Mouse (Mus musculus): ENCODE measurements around the gene Ddah1. TPM values are rescaled to one million over a fixed set of nuclear protein-coding genes. Genes with fewer than 3 reads are reported as not detected.

Ddah1 gene
- polyA plus RNA-seq, 1 experiment from 2014 or later, result 25.4 TPM

DNA sequence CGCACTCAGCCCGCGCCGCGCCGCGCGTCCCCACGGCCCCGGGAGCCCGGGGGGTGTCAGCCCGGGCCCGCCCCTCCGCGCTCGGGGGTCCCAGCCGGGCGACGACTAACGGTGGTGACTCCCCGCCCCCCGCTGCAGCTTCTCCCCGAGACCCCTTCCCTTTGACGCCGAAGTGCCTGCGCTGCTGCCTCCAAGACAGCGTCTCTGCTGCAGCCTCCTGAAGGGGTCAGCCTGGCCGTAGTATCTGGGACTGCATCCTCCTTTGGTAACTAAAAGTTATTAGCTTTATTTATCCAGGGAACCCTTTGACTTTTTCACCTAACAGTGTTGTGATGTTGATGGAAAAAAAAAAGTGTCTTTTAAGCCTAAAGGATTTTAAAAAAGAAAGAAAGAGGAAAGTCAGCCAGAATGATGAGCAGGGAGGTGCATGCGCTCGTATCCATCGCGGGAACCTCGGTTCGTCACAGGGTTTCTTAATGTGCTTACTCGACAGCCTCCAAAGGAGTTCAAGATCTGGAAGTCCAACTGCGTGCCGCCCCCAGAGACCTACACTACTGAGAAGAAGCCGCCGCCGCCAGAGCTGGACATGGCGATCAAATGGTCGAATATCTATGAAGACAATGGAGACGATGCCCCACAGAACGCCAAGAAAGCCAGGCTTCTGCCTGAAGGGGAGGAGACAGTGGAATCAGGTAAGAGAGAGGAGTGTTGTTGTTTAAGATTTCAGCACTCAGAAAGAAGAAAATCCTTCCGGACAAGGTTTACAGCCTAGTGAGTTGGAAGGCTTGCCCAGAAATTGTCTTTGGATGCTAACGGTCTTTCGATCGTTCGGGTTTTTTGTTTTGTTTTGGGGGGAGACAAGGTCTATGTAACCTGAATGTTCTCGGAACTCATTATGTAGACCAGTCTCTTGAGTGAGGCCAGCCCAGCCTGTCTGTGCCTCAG lies 180.2 kb downstream of the Ddah1 start:
- Histone ChIP-seq H3K9ac (peak overlapping the region; percentile 91), H3K4me2 (peak overlapping the region; percentile 81), H3K27ac (peak overlapping the region; percentile 75), H3K9me3 (replicated peaks) (no peaks in the 10 kb centered on the region), H3K4me3 (peak overlapping the region; percentile 92), H3K27me3 (no peaks in the 10 kb centered on the region), H3K4me1 (replicated peaks) (peaks cover 36% of the 10 kb centered on the region), H3K36me3 (peaks cover 20% of the 10 kb centered on the region; the same call in 1 of the 2 replicates)
- WGBS, result 17% methylated on average over 49 of the region's 50 CpGs
- ATAC-seq (replicated peaks; ENCODE audit: insufficient number of reproducible peaks, insufficient read depth, low FRiP score, low read depth), result peak; percentile 49; the same call in 1 of the 2 replicates

- Histone ChIP-seq H3K4me1 (replicated peaks) (peaks cover 36% of the 10 kb centered on the region), H3K9ac (no peak overlapping the region), H3K4me2 (peak overlapping the region; percentile 81), H3K4me3 (peak overlapping the region; percentile 92), H3K27me3 (no peaks in the 10 kb centered on the region), H3K9me3 (replicated peaks) (no peaks in the 10 kb centered on the region), H3K36me3 (peaks cover 23% of the 10 kb centered on the region), H3K27ac (no peak overlapping the region)
- no peak for ATAC-seq (replicated peaks; ENCODE audit: insufficient number of reproducible peaks, insufficient read depth, low FRiP score, low read depth)
- WGBS, result 68% methylated on average over 12 of the region's 12 CpGs
These were observed 180.9 kb downstream of the Ddah1 start for GRCm38 (mm10) chr3:145939402-145939801.

DNA sequence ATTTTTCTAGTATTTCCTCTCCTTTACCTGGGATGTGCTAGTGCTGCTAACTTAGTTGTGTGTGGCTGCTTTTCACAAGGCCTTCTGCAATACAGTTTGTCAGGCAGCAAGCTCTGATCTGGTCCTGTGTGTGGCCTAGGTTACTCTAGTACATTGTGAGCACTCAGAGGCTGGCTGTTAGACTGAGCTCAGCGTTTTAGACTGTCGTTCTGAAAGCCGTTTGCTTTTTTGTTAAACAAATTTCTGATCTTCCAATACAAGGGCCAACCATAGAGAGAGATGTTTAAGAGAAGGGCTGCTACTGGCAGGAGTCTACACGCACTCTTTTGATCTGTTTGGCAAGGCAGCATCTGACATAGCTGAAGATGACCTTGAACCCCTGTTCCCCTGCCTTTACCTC lies 181.5 kb downstream of the Ddah1 start:
- Histone ChIP-seq H3K4me2 (peak overlapping the region; percentile 81; the same call in 1 of the 2 replicates), H3K27ac (no peak overlapping the region), H3K4me3 (no peak overlapping the region), H3K4me1 (replicated peaks) (peaks cover 36% of the 10 kb centered on the region), H3K36me3 (peaks cover 23% of the 10 kb centered on the region), H3K27me3 (no peaks in the 10 kb centered on the region), H3K9ac (no peak overlapping the region), H3K9me3 (replicated peaks) (no peaks in the 10 kb centered on the region)
- 80% methylated on average over 4 of the region's 4 CpGs for WGBS
- no peak for ATAC-seq (replicated peaks; ENCODE audit: insufficient number of reproducible peaks, insufficient read depth, low FRiP score, low read depth)

DNA sequence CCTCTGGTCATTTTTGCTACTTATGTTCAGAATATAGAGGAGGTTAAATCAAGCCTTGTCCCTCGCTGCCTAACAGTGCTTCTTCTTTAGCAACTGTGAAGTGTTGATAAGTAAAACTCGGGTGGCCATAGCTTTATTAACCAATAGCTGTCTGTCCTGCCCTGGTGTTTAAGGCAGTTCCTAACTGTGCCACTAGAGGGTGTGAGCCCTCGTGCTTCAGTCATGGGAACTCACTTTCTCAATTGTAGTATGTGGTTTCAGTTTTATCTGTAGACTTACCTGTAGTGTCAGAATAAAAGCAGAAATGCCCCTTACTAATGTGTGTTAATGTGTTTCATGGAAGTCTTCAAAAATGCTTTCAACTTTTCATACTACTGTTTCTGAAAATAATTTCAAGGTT lies 183.5 kb downstream of the Ddah1 start:
- Histone ChIP-seq H3K27me3 (no peaks in the 10 kb centered on the region), H3K27ac (no peak overlapping the region), H3K4me2 (no peak overlapping the region), H3K36me3 (peaks cover 26% of the 10 kb centered on the region), H3K4me3 (no peak overlapping the region), H3K9me3 (replicated peaks) (no peaks in the 10 kb centered on the region), H3K4me1 (replicated peaks) (peaks cover 49% of the 10 kb centered on the region), H3K9ac (no peak overlapping the region)
- WGBS, result 4% methylated on average over 3 of the region's 3 CpGs
- no peak for ATAC-seq (replicated peaks; ENCODE audit: insufficient number of reproducible peaks, insufficient read depth, low FRiP score, low read depth)

Other genes with a start within 250 kb of the Ddah1 start
- gene Znhit6, start 182.5 kb upstream of the Ddah1 start, polyA plus RNA-seq (2015; fragmentation: Nextera tagmentation; extraction: Ambion mirVana), result 20.4 and 21.1 TPM in 2 replicates
- 60.4 and 61.4 TPM in 2 replicates for gene Ccn1, start 108.7 kb upstream of the Ddah1 start, polyA plus RNA-seq (2015; fragmentation: Nextera tagmentation; extraction: Ambion mirVana)
- gene Bcl10, start 164.1 kb downstream of the Ddah1 start, polyA plus RNA-seq (2015; fragmentation: Nextera tagmentation; extraction: Ambion mirVana), result 38.2 and 38.5 TPM in 2 replicates
- gene 2410004B18Rik, start 179.3 kb downstream of the Ddah1 start, polyA plus RNA-seq (2015; fragmentation: Nextera tagmentation; extraction: Ambion mirVana), result 39.3 and 45.4 TPM in 2 replicates
- 8.3 and 8.6 TPM in 2 replicates for gene Syde2, start 229.2 kb downstream of the Ddah1 start, polyA plus RNA-seq (2015; fragmentation: Nextera tagmentation; extraction: Ambion mirVana)

All from heart, embryonic 15.5 days (tissue).